Mouse (Mus musculus): ENCODE data around the gene Srebf2.
"Not testable (repeated sequence)": the region's sequence is repeated elsewhere in the genome, so short reads cannot be mapped to it uniquely, and the experiment has no call there.

Gene Srebf2

GRCm38 (mm10) chr15:82146770-82147610 is at the start of gene Srebf2:
TSS of gene Srebf2 (plus strand) at chr15:82147181.
- DNase-seq (ENCODE audit: low spot score) = peak; percentile 99

- DNase-seq (ENCODE audit: low spot score) = peak; percentile 12
Observed at GRCm38 (mm10) chr15:82106953-82107555, 39.9 kb upstream of the Srebf2 start.

GRCm38 (mm10) chr15:82120544-82120943 is 26.4 kb upstream of the Srebf2 start:
- DNase-seq (ENCODE audit: low spot score) = no peak

GRCm38 (mm10) chr15:82126690-82127089 is 20.3 kb upstream of the Srebf2 start:
- not testable (repeated sequence) for DNase-seq (ENCODE audit: low spot score)

- peak; percentile 83 for DNase-seq (ENCODE audit: low spot score)
Observed at GRCm38 (mm10) chr15:82127426-82128374, 19.3 kb upstream of the Srebf2 start, which contains the start of gene Ccdc134. TSS of gene Ccdc134 (plus strand) at chr15:82127922.

GRCm38 (mm10) chr15:82128398-82128797 is 18.6 kb upstream of the Srebf2 start:
- no peak for DNase-seq (ENCODE audit: low spot score)

- DNase-seq (ENCODE audit: low spot score) = no peak
Observed at GRCm38 (mm10) chr15:82130599-82130998, 16.4 kb upstream of the Srebf2 start.

- peak; percentile 22 for DNase-seq (ENCODE audit: low spot score)
Observed at GRCm38 (mm10) chr15:82135372-82135771, 11.6 kb upstream of the Srebf2 start.

GRCm38 (mm10) chr15:82138565-82138964 is 8.4 kb upstream of the Srebf2 start:
- DNase-seq (ENCODE audit: low spot score) = peak; percentile 73

- DNase-seq (ENCODE audit: low spot score) = peak; percentile 44
Observed at GRCm38 (mm10) chr15:82139196-82139595, 7.8 kb upstream of the Srebf2 start.

- DNase-seq (ENCODE audit: low spot score) = no peak
Observed at GRCm38 (mm10) chr15:82140355-82140754, 6.6 kb upstream of the Srebf2 start.

GRCm38 (mm10) chr15:82144157-82144556 is 2.8 kb upstream of the Srebf2 start:
- DNase-seq (ENCODE audit: low spot score) = no peak

- no peak for DNase-seq (ENCODE audit: low spot score)
Observed at GRCm38 (mm10) chr15:82145408-82145807, 1.6 kb upstream of the Srebf2 start.

- no peak for DNase-seq (ENCODE audit: low spot score)
Observed at GRCm38 (mm10) chr15:82145851-82146769, 871 bp upstream of the Srebf2 start.

- peak; percentile 67 for DNase-seq (ENCODE audit: low spot score)
Observed at GRCm38 (mm10) chr15:82147611-82148111, 680 bp downstream of the Srebf2 start.

GRCm38 (mm10) chr15:82148510-82148911 is 1.5 kb downstream of the Srebf2 start:
- peak; percentile 18 for DNase-seq (ENCODE audit: low spot score)

GRCm38 (mm10) chr15:82150042-82150441 is 3.1 kb downstream of the Srebf2 start:
- DNase-seq (ENCODE audit: low spot score) = no peak

GRCm38 (mm10) chr15:82151176-82151575 is 4.2 kb downstream of the Srebf2 start:
- no peak for DNase-seq (ENCODE audit: low spot score)

- DNase-seq (ENCODE audit: low spot score) = no peak
Observed at GRCm38 (mm10) chr15:82152022-82152421, 5.0 kb downstream of the Srebf2 start.

GRCm38 (mm10) chr15:82152435-82152834 is 5.5 kb downstream of the Srebf2 start:
- DNase-seq (ENCODE audit: low spot score) = no peak

- no peak for DNase-seq (ENCODE audit: low spot score)
Observed at GRCm38 (mm10) chr15:82156298-82156697, 9.3 kb downstream of the Srebf2 start.

All from adipocyte (in vitro differentiated cells).